Comparison of ENCODE assay signal across 8 mouse cellular contexts in the genomic region with DNA sequence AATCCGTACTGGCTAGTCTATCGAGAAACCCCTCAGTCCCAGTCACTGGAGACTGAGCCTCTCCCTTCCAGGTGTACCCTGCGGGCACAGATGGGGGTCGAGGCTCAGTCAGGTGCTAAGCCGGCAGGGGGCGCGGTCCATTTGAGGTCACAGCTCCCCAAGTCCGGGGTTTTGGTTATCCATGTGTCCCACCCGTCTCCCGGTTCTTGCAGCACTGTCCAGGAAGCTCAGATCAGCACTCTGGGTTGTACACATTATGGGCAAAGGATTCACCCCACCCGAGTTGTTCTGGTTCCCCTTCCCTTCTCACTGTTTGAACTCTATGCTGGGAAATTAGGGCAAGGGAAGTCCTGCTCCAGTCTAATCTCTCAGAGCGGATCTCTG. TPM values are rescaled to one million over a fixed set of nuclear protein-coding genes. Genes with fewer than 3 reads are reported as not detected.
DNase-seq lines count a peak whose midpoint lies in the region; ATAC-seq and TF ChIP-seq lines count a peak whose summit lies in the region.

No protein-coding gene starts in this region.

- H3K4me2 ChIP-seq in heart, embryonic 16.5 days (ENCODE audit: low read depth, low read length) = peak overlapping the region; percentile 97
- H3K4me2 ChIP-seq in limb, embryonic 15.5 days = peak overlapping the region; percentile 75
- H3K4me2 ChIP-seq in stomach, embryonic 16.5 days (ENCODE audit: low read depth, low read length) = peak overlapping the region; percentile 86

- peaks cover 19% of the 10 kb centered on the region; the same call in 1 of the 2 replicates for H3K4me1 ChIP-seq in kidney, adult 2 months (ENCODE audit: control insufficient read depth, insufficient read depth, low read length)
- H3K4me1 ChIP-seq in heart, embryonic 16.5 days (ENCODE audit: control insufficient read depth, insufficient read depth, low read length) = peaks cover 49% of the 10 kb centered on the region
- H3K4me1 ChIP-seq in limb, embryonic 15.5 days = peaks cover 57% of the 10 kb centered on the region
- peaks cover 13% of the 10 kb centered on the region for H3K4me1 ChIP-seq in stomach, embryonic 16.5 days (ENCODE audit: control insufficient read depth, insufficient read depth, low read length)

- peak overlapping the region; percentile 75 for H3K9ac ChIP-seq in heart, embryonic 16.5 days (ENCODE audit: low read length)
- no peak overlapping the region for H3K9ac ChIP-seq in limb, embryonic 15.5 days
- H3K9ac ChIP-seq in stomach, embryonic 16.5 days (ENCODE audit: low read length) = peak overlapping the region; percentile 33; the same call in 1 of the 2 replicates

- H3K27ac ChIP-seq in kidney, adult 2 months (ENCODE audit: insufficient read depth, low read depth, low read length) = no peak overlapping the region
- H3K27ac ChIP-seq in heart, embryonic 16.5 days (ENCODE audit: low read length) = peak overlapping the region; percentile 26; the same call in 1 of the 2 replicates
- H3K27ac ChIP-seq in limb, embryonic 15.5 days = no peak overlapping the region
- H3K27ac ChIP-seq in stomach, embryonic 16.5 days (ENCODE audit: low read length) = no peak overlapping the region

- H3K9me3 ChIP-seq in heart, embryonic 16.5 days (replicated peaks; ENCODE audit: control insufficient read depth, low read length) = no peaks in the 10 kb centered on the region
- H3K9me3 ChIP-seq in limb, embryonic 15.5 days = no peaks in the 10 kb centered on the region
- no peaks in the 10 kb centered on the region for H3K9me3 ChIP-seq in stomach, embryonic 16.5 days (replicated peaks; ENCODE audit: control insufficient read depth, low read length)

- peak overlapping the region; percentile 76; the same call in 1 of the 2 replicates for H3K4me3 ChIP-seq in kidney, adult 2 months (ENCODE audit: insufficient read depth, low read depth, low read length)
- H3K4me3 ChIP-seq in heart, embryonic 16.5 days (ENCODE audit: low read length) = peak overlapping the region; percentile 62
- H3K4me3 ChIP-seq in limb, embryonic 15.5 days = peak overlapping the region; percentile 48
- peak overlapping the region; percentile 54 for H3K4me3 ChIP-seq in stomach, embryonic 16.5 days (replicated peaks; ENCODE audit: low read length)

- H3K27me3 ChIP-seq in kidney, adult 2 months (replicated peaks; ENCODE audit: control insufficient read depth, insufficient read depth, low read length) = no peaks in the 10 kb centered on the region
- no peaks in the 10 kb centered on the region; the same call in none of the 2 replicates for H3K27me3 ChIP-seq in heart, embryonic 16.5 days (ENCODE audit: control insufficient read depth, insufficient read depth, low read length)
- H3K27me3 ChIP-seq in limb, embryonic 15.5 days = peaks cover 52% of the 10 kb centered on the region
- H3K27me3 ChIP-seq in stomach, embryonic 16.5 days (ENCODE audit: control insufficient read depth, insufficient read depth, low read length) = peaks cover 13% of the 10 kb centered on the region; the same call in 1 of the 2 replicates

- TF ChIP-seq CTCF in kidney, adult 2 months (conservative IDR thresholded peaks at IDR 0.05; ENCODE audit: insufficient read depth, insufficient read length, low read depth, low read length) = 0 out of 2 replicates have a peak, but pooled peaks have one; percentile 17
- TF ChIP-seq CTCF in brain, embryonic 14.5 days (IDR thresholded peaks at IDR 0.05; ENCODE audit: borderline replicate concordance, extremely low read depth, insufficient read depth, insufficient read length) = peak; percentile 28; the same call in 1 of the 2 replicates

- no peak for ATAC-seq in heart, embryonic 16.5 days (replicated peaks; ENCODE audit: extremely low read depth, insufficient read depth, low FRiP score)
- ATAC-seq in limb, embryonic 15.5 days (ENCODE audit: insufficient number of reproducible peaks, low FRiP score, low TSS enrichment, low read depth) = no peak
- ATAC-seq in stomach, embryonic 16.5 days (ENCODE audit: insufficient read depth, low FRiP score) = no peak
- no peak for ATAC-seq in inflammation-experienced regulatory T-cells, adult 6 months

- no peak for TF ChIP-seq POLR2A in kidney, adult 2 months (IDR thresholded peaks at IDR 0.05; ENCODE audit: low read depth, low read length)
- no peak for TF ChIP-seq POLR2A in brain, embryonic 14.5 days (IDR thresholded peaks at IDR 0.05; ENCODE audit: borderline replicate concordance, extremely low read depth, insufficient read depth, insufficient read length, poor library complexity, severe bottlenecking)

- WGBS in kidney, adult 2 months = 6% methylated on average over 12 of the region's 12 CpGs
- WGBS in heart, embryonic 16.5 days = under 1% methylated on average over 12 of the region's 12 CpGs
- WGBS in limb, embryonic 15.5 days = under 1% methylated on average over 12 of the region's 12 CpGs
- WGBS in stomach, embryonic 16.5 days = 3% methylated on average over 12 of the region's 12 CpGs

- H3K36me3 ChIP-seq in kidney, adult 2 months (ENCODE audit: control insufficient read depth, insufficient read depth, low read length) = no peaks in the 10 kb centered on the region
- H3K36me3 ChIP-seq in heart, embryonic 16.5 days (ENCODE audit: control insufficient read depth, insufficient read depth) = no peaks in the 10 kb centered on the region
- H3K36me3 ChIP-seq in limb, embryonic 15.5 days = no peaks in the 10 kb centered on the region
- H3K36me3 ChIP-seq in stomach, embryonic 16.5 days (ENCODE audit: control insufficient read depth, insufficient read depth, low read length) = no peaks in the 10 kb centered on the region

- no peak for DNase-seq in kidney, adult 2 months
- DNase-seq in kidney, adult 18-20 months = no peak
- DNase-seq in brain, embryonic 14.5 days (ENCODE audit: low read depth) = no peak
- DNase-seq in right cerebral cortex, postnatal 10 days (ENCODE audit: low spot score in 2 of 2) = no peak

RNA-seq across cellular contexts. Expression of gene Adm, which starts 0.4 kb away (rescaled TPM):
- polyA plus RNA-seq in kidney, adult 2 months (2012; rRNA removed) = 12.0 and 13.2 TPM in 2 replicates
- polyA plus RNA-seq in brain, embryonic 14.5 days (2012; rRNA removed) = 1.2 and 1.4 TPM in 2 replicates
- 22.6 and 25.8 TPM in 2 replicates for polyA plus RNA-seq in heart, embryonic 16.5 days (2015; fragmentation: Nextera tagmentation; extraction: Ambion mirVana)
- polyA plus RNA-seq in limb, embryonic 15.5 days (2015; fragmentation: Nextera tagmentation; extraction: Ambion mirVana) = 7.3 and 7.7 TPM in 2 replicates
- 4.1 and 4.6 TPM in 2 replicates for polyA plus RNA-seq in stomach, embryonic 16.5 days (2015; fragmentation: Nextera tagmentation; extraction: Ambion mirVana)
- not detected for polyA plus RNA-seq in inflammation-experienced regulatory T-cells, adult 6 months (2017; shearing (Covaris generic))

RNA-seq across cellular contexts. Expression of gene Sbf2, which starts 12.4 kb away (rescaled TPM):
- 23.3 and 24.9 TPM in 2 replicates for polyA plus RNA-seq in kidney, adult 2 months (2012; rRNA removed)
- polyA plus RNA-seq in brain, embryonic 14.5 days (2012; rRNA removed) = 67.9 and 79.0 TPM in 2 replicates
- 30.8 and 35.0 TPM in 2 replicates for polyA plus RNA-seq in heart, embryonic 16.5 days (2015; fragmentation: Nextera tagmentation; extraction: Ambion mirVana)
- polyA plus RNA-seq in limb, embryonic 15.5 days (2015; fragmentation: Nextera tagmentation; extraction: Ambion mirVana) = 26.2 and 29.2 TPM in 2 replicates
- 28.4 and 31.6 TPM in 2 replicates for polyA plus RNA-seq in stomach, embryonic 16.5 days (2015; fragmentation: Nextera tagmentation; extraction: Ambion mirVana)
- 1 to 10 TPM in 2 of 3 experiments, under 1 TPM in 1; 0.40 to 2.9 (median 2.1) TPM for polyA plus RNA-seq in inflammation-experienced regulatory T-cells, adult 6 months (2017; shearing (Covaris generic))
